Mouse (Mus musculus): Measurements from ENCODE around the gene Cfap74. TPM values are rescaled to one million over a fixed set of nuclear protein-coding genes. Genes with fewer than 3 reads are reported as not detected.

The Cfap74 gene
- polyA plus RNA-seq (2012; rRNA removed; ENCODE audit: low replicate concordance), result 0.47 and 0.73 TPM in 2 replicates

GRCm38 (mm10) chr4:155409058-155409776, at the start of gene Cfap74:
Gene Cfap74 (plus strand): TSS chr4:155409190.

GRCm38 (mm10) chr4:155361303-155361791, 47.6 kb upstream of the Cfap74 start, which contains the start of gene Prkcz:
Gene Prkcz (minus strand): TSS chr4:155361361.

GRCm38 (mm10) chr4:155397511-155398221, 11.3 kb upstream of the Cfap74 start, which contains the start of gene Gabrd:
Gene Gabrd (minus strand): TSS chr4:155398112.

GRCm38 (mm10) chr4:155468952-155469351, 60.0 kb downstream of the Cfap74 start, which contains the start of gene Tmem52:
Gene Tmem52 (plus strand): TSS chr4:155469114.

GRCm38 (mm10) chr4:155490990-155491504, 82.1 kb downstream of the Cfap74 start, which contains the start of gene Gnb1:
Gene Gnb1 (plus strand): TSS chr4:155491361.

Other genes with a start within 250 kb of the Cfap74 start
- 60.1 and 102 TPM in 2 replicates for gene Ski, start 186.6 kb upstream of the Cfap74 start, polyA plus RNA-seq (2012; rRNA removed; ENCODE audit: low replicate concordance)
- 91.2 and 93.4 TPM in 2 replicates for gene Faap20, start 159.4 kb upstream of the Cfap74 start, polyA plus RNA-seq (2012; rRNA removed; ENCODE audit: low replicate concordance)
- gene Prkcz, start 47.8 kb upstream of the Cfap74 start, polyA plus RNA-seq (2012; rRNA removed; ENCODE audit: low replicate concordance), result 4.2 TPM in 2 replicates
- 0.20 and 0.55 TPM in 2 replicates for gene Gabrd, start 11.1 kb upstream of the Cfap74 start, polyA plus RNA-seq (2012; rRNA removed; ENCODE audit: low replicate concordance)
- gene Tmem52, start 59.9 kb downstream of the Cfap74 start, polyA plus RNA-seq (2012; rRNA removed; ENCODE audit: low replicate concordance), result 3.0 and 82.0 TPM in 2 replicates
- 572 and 1,051 TPM in 2 replicates for gene Gnb1, start 82.2 kb downstream of the Cfap74 start, polyA plus RNA-seq (2012; rRNA removed; ENCODE audit: low replicate concordance)
- 187 and 214 TPM in 2 replicates for gene Nadk, start 153.2 kb downstream of the Cfap74 start, polyA plus RNA-seq (2012; rRNA removed; ENCODE audit: low replicate concordance)
- gene Slc35e2, start 192.2 kb downstream of the Cfap74 start, polyA plus RNA-seq (2012; rRNA removed; ENCODE audit: low replicate concordance), result 9.1 and 11.8 TPM in 2 replicates
- gene Cdk11b, start 215.7 kb downstream of the Cfap74 start, polyA plus RNA-seq (2012; rRNA removed; ENCODE audit: low replicate concordance), result 16.8 and 20.2 TPM in 2 replicates
- not detected in 2 replicates for gene Gm10563, start 236.2 kb downstream of the Cfap74 start, polyA plus RNA-seq (2012; rRNA removed; ENCODE audit: low replicate concordance)
- 52.3 and 103 TPM in 2 replicates for gene Mmp23, start 244.2 kb downstream of the Cfap74 start, polyA plus RNA-seq (2012; rRNA removed; ENCODE audit: low replicate concordance)

Measured in mammary gland, adult 2 months (tissue).